In the genomic region with DNA sequence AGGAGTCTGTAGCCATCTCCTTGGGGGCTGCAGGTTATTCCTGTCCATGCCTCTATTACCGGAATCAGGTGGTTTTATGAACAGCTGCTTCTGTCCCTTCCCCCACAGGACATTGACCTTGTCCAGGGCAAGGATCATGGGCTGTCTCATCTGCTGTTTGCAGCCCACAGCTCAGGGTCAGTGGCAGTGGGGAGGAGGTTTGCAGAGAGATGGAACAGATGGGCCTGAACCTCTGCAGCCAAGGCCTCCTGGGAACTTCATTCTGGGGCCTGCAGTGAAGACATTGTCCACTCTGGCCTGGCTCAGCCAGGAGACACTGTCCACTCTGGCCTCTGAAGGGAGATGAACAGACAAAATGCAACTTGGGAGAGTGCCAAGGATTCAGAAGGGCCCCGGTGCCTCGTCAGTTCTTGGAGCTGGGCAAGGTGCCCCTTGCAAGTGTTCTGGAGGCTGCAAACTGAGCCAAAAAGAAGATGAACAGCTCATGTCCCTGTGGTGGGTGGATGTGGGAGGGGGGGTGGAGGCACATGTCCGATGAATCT, we compare ENCODE assay signal across 9 mouse cellular contexts.
DNase-seq lines count a peak whose midpoint lies in the region; ATAC-seq and TF ChIP-seq lines count a peak whose summit lies in the region.
"Had no signal": no experiment of that assay in that cellular context is flagged by ENCODE, and none has a peak within 500 bp of the region (broad histone marks: within the 10 kb centered on the region; RNA-seq: fewer than 3 reads in every experiment).

No protein-coding gene starts in this region.

- no peak overlapping the region for H3K4me3 ChIP-seq in kidney, embryonic 15.5 days (replicated peaks)
- H3K4me3 ChIP-seq in olfactory bulb, adult 2 months (ENCODE audit: insufficient read depth, low read depth, low read length) = no peak overlapping the region
- H3K4me3 ChIP-seq: heart, embryonic 13.5 days had no signal

- H3K27me3 ChIP-seq in kidney, embryonic 15.5 days = peaks cover 47% of the 10 kb centered on the region

- 0 out of 2 replicates have a peak, but pooled peaks have one; percentile 3 for TF ChIP-seq POLR2A in olfactory bulb, adult 2 months (IDR thresholded peaks at IDR 0.05; ENCODE audit: insufficient read depth, low read depth, low read length)

- 56% methylated on average over 4 of the region's 4 CpGs for WGBS in kidney, embryonic 15.5 days
- 57% methylated on average over 4 of the region's 4 CpGs for WGBS in olfactory bulb, adult 2 months

- H3K27ac ChIP-seq in kidney, embryonic 15.5 days = no peak overlapping the region
- H3K27ac ChIP-seq in olfactory bulb, adult 2 months (ENCODE audit: insufficient read depth, low read depth, low read length) = no peak overlapping the region
- H3K27ac ChIP-seq: heart, embryonic 13.5 days had no signal

- no peaks in the 10 kb centered on the region for H3K36me3 ChIP-seq in kidney, embryonic 15.5 days
- H3K36me3 ChIP-seq: heart, embryonic 13.5 days had no signal

- no peak overlapping the region for H3K9ac ChIP-seq in kidney, embryonic 15.5 days
- H3K9ac ChIP-seq: heart, embryonic 13.5 days had no signal

- DNase-seq in kidney, adult 8-10 months = no peak
- DNase-seq in ovary, adult 18-20 months (ENCODE audit: low spot score) = peak; percentile 48
- DNase-seq in ovary, postnatal 10 days (ENCODE audit: low spot score) = no peak
- DNase-seq in cerebellum, adult 18-20 months = peak; percentile 46 to 48
- no peak for DNase-seq in layer of hippocampus, adult 8-10 months (ENCODE audit: low spot score in 2 of 2)
- DNase-seq: kidney, adult 11 months had no signal

- TF ChIP-seq CTCF in olfactory bulb, adult 2 months (IDR thresholded peaks at IDR 0.05; ENCODE audit: insufficient read depth, low read depth, low read length) = no peak

- H3K4me1 ChIP-seq in kidney, embryonic 15.5 days = peaks cover 28% of the 10 kb centered on the region
- H3K4me1 ChIP-seq in olfactory bulb, adult 2 months (ENCODE audit: control insufficient read depth, insufficient read depth, low read length) = peaks cover 17% of the 10 kb centered on the region

- ATAC-seq in kidney, embryonic 15.5 days (replicated peaks; ENCODE audit: low FRiP score) = 0 out of 2 replicates have a peak, but pooled peaks have one; percentile 33

- H3K4me2 ChIP-seq in kidney, embryonic 15.5 days = no peak overlapping the region
- H3K4me2 ChIP-seq: heart, embryonic 13.5 days had no signal

- no peaks in the 10 kb centered on the region for H3K9me3 ChIP-seq in kidney, embryonic 15.5 days (replicated peaks)
- H3K9me3 ChIP-seq: heart, embryonic 13.5 days had no signal

Comparison
In these comparisons a context has a peak if more than half of its experiments do, and no peak if none do; other contexts are left out.
1. DNase-seq: peak in ovary, adult 18-20 months (single experiment) and cerebellum, adult 18-20 months (2 of 2); none in kidney, adult 8-10 months (0 of 2), ovary, postnatal 10 days (single experiment) and layer of hippocampus, adult 8-10 months (0 of 2).